ENCODE assay signal across 20 mouse cellular contexts in genomic region chr2:12170221-12170620, GRCm38 (mm10).
DNase-seq lines count a peak whose midpoint lies in the region; ATAC-seq and TF ChIP-seq lines count a peak whose summit lies in the region.
"Had no signal": no experiment of that assay in that cellular context is flagged by ENCODE, and none has a peak within 500 bp of the region (broad histone marks: within the 10 kb centered on the region; RNA-seq: fewer than 3 reads in every experiment).

No protein-coding gene starts in this region.

- DNase-seq in 3134 (ENCODE audit: extremely low read depth, insufficient read length, low spot score) (peak; percentile 36), 416B (ENCODE audit: low read depth) (peak; percentile 65)
- peak; percentile 74 for DNase-seq in brain, adult 2 months (ENCODE audit: low read depth, low spot score)
- DNase-seq in urinary bladder, postnatal 25 days (ENCODE audit: low spot score) = no peak
- DNase-seq: adrenal gland, adult 8-10 months; cerebellum, adult 11-12 months; cerebellum, adult 9-10 months; cerebellum, postnatal 25 days; gastrocnemius, postnatal 14 days; heart, postnatal 36 days; kidney, adult 11 months had no signal

- H3ac ChIP-seq in myocyte (ENCODE audit: control insufficient read depth, insufficient read length) = no peak overlapping the region

- TF ChIP-seq POLR2A in myocyte (IDR thresholded peaks at IDR 0.05; ENCODE audit: insufficient read length, low read depth) = no peak

- no peaks in the 10 kb centered on the region for H3K36me3 ChIP-seq in myocyte (ENCODE audit: control insufficient read depth, insufficient read depth)
- H3K36me3 ChIP-seq in hindbrain, embryonic 12.5 days = no peaks in the 10 kb centered on the region
- no peaks in the 10 kb centered on the region for H3K36me3 ChIP-seq in neural tube, embryonic 15.5 days
- H3K36me3 ChIP-seq: forebrain, embryonic 10.5 days; forebrain, embryonic 15.5 days had no signal

- H3K9ac ChIP-seq in hindbrain, embryonic 12.5 days = no peak overlapping the region
- no peak overlapping the region for H3K9ac ChIP-seq in neural tube, embryonic 15.5 days (replicated peaks)
- H3K9ac ChIP-seq: forebrain, embryonic 15.5 days; heart, embryonic 13.5 days had no signal

- H3K27ac ChIP-seq in hindbrain, embryonic 12.5 days = no peak overlapping the region
- no peak overlapping the region for H3K27ac ChIP-seq in neural tube, embryonic 15.5 days (replicated peaks)
- H3K27ac ChIP-seq: embryonic facial prominence, embryonic 10.5 days; forebrain, embryonic 10.5 days; forebrain, embryonic 15.5 days; heart, embryonic 13.5 days had no signal

- no peaks in the 10 kb centered on the region for H3K27me3 ChIP-seq in myocyte (ENCODE audit: control insufficient read depth, insufficient read depth, insufficient read length)
- H3K27me3 ChIP-seq in hindbrain, embryonic 12.5 days = no peaks in the 10 kb centered on the region
- no peaks in the 10 kb centered on the region for H3K27me3 ChIP-seq in neural tube, embryonic 15.5 days (replicated peaks)
- H3K27me3 ChIP-seq: forebrain, embryonic 15.5 days; heart, embryonic 13.5 days had no signal

- H3K4me2 ChIP-seq in myocyte (ENCODE audit: low read depth) = peak overlapping the region; percentile 49
- no peak overlapping the region for H3K4me2 ChIP-seq in hindbrain, embryonic 12.5 days (replicated peaks)
- no peak overlapping the region for H3K4me2 ChIP-seq in neural tube, embryonic 15.5 days
- H3K4me2 ChIP-seq: forebrain, embryonic 15.5 days; heart, embryonic 13.5 days had no signal

- no peaks in the 10 kb centered on the region for H3K79me2 ChIP-seq in myocyte (ENCODE audit: control insufficient read depth, insufficient read depth)

- H3K4me1 ChIP-seq in hindbrain, embryonic 12.5 days = no peaks in the 10 kb centered on the region
- no peaks in the 10 kb centered on the region for H3K4me1 ChIP-seq in neural tube, embryonic 15.5 days
- H3K4me1 ChIP-seq: forebrain, embryonic 10.5 days; forebrain, embryonic 15.5 days; heart, embryonic 13.5 days had no signal

- no peak overlapping the region for H3K4me3 ChIP-seq in myocyte
- H3K4me3 ChIP-seq in hindbrain, embryonic 12.5 days = no peak overlapping the region
- H3K4me3 ChIP-seq in neural tube, embryonic 15.5 days (replicated peaks) = no peak overlapping the region
- H3K4me3 ChIP-seq: embryonic facial prominence, embryonic 10.5 days; erythroblast, embryonic 14.5 days; forebrain, embryonic 10.5 days; forebrain, embryonic 15.5 days; heart, embryonic 13.5 days had no signal

- ATAC-seq in hindbrain, embryonic 12.5 days (ENCODE audit: low FRiP score) = no peak
- no peak for ATAC-seq in neural tube, embryonic 15.5 days (ENCODE audit: low FRiP score)
- ATAC-seq: forebrain, embryonic 15.5 days; hindbrain, embryonic 16.5 days had no signal

- no peaks in the 10 kb centered on the region for H3K9me3 ChIP-seq in hindbrain, embryonic 12.5 days (replicated peaks)
- H3K9me3 ChIP-seq in neural tube, embryonic 15.5 days (replicated peaks) = no peaks in the 10 kb centered on the region
- H3K9me3 ChIP-seq: embryonic facial prominence, embryonic 10.5 days; forebrain, embryonic 10.5 days; forebrain, embryonic 15.5 days; heart, embryonic 13.5 days had no signal

TF ChIP-seq in myocyte, 11 proteins besides CTCF, POLR2A, EP300 and RAD21:
- no peak for TF ChIP-seq MYOG (IDR thresholded peaks at IDR 0.05; ENCODE audit: control insufficient read depth in 1 of 3, insufficient read depth in 1 of 3, insufficient read length in 2 of 3, low read depth in 2 of 3)
- no peak for TF ChIP-seq E2F4 (IDR thresholded peaks at IDR 0.05; ENCODE audit: insufficient read depth)
- no peak for TF ChIP-seq MYOD1 (IDR thresholded peaks at IDR 0.05; ENCODE audit: control insufficient read depth in 1 of 3, insufficient read length in 2 of 3, low read depth in 2 of 3)
- TF ChIP-seq MAX (IDR thresholded peaks at IDR 0.05; ENCODE audit: low read depth) = no peak
- TF ChIP-seq CEBPB (IDR thresholded peaks at IDR 0.05; ENCODE audit: insufficient read depth, poor library complexity, severe bottlenecking) = no peak
- no peak for TF ChIP-seq TCF3 (IDR thresholded peaks at IDR 0.05; ENCODE audit: insufficient read length, low read depth)
- TF ChIP-seq USF1 (IDR thresholded peaks at IDR 0.05; ENCODE audit: low read depth) = no peak
- TF ChIP-seq POLR2AphosphoS2 (IDR thresholded peaks at IDR 0.05; ENCODE audit: insufficient read length, low read depth) = no peak
- no peak for TF ChIP-seq REST (IDR thresholded peaks at IDR 0.05; ENCODE audit: insufficient read depth, insufficient read length)
- TF ChIP-seq SRF (IDR thresholded peaks at IDR 0.05; ENCODE audit: control insufficient read depth, insufficient read length, low read depth) = no peak
